Mouse (Mus musculus) testis, postnatal 10 days (tissue): Measurements from ENCODE around the gene Sgip1.
A peak's percentile ranks its signal among the peaks of the same experiment; 100 is the strongest.

Experiments used
- DNase-seq: peaks from one replicate; pipeline ENCODE4 v3.0.0; 2021; ENCODE audit warnings: low spot score

Gene Sgip1

DNA sequence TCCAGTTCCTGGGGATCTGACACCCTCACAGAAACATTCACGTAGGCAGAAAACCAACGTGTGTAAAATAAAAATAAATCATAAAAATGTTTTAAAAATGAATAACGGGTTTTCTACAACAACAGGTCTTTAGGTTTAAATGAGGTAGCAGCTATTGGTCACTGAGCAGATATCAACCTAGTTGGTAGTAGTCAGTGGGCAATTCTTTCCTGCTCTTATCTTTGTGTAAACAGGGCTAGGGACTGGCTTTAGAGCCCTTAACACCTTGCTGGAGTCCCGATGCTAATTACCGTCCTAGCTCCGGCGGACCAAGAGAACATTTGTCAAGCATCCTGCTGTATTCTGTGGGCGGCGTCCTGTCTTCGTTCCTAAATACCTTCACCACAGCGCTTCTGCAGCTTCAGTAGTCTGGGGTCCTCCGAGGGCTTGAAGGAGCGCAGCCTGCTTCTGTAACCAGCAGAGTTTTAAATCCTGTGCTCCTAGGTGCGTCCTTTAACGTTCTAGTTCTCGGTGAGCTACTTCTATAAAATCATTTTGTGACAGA, 236.8 kb downstream of the Sgip1 start:
- no peak for DNase-seq

DNA sequence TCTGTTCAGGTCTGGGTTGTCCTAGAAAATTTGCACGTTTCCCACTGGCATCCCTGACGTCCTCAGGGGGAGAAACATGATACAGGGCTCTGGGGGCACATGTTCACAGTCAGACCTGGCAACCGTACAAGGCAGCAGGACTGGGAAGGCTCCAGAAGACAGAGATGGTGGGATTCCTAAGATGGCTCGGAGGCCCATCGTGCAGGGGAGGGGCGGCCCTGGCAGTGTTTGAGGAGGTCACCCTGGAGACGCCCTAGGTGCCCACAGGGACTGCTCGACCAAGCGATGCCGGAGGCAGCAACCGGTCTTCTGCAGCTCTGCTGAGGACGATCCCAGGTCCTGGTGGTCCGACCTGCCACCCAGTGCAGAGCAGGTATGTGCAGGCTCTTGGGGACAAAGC, 237.3 kb downstream of the Sgip1 start, which contains the start of gene Tctex1d1:
Gene Tctex1d1 (plus strand): TSS at position 167 of the 400 bp plus-strand sequence.
- no peak for DNase-seq

DNA sequence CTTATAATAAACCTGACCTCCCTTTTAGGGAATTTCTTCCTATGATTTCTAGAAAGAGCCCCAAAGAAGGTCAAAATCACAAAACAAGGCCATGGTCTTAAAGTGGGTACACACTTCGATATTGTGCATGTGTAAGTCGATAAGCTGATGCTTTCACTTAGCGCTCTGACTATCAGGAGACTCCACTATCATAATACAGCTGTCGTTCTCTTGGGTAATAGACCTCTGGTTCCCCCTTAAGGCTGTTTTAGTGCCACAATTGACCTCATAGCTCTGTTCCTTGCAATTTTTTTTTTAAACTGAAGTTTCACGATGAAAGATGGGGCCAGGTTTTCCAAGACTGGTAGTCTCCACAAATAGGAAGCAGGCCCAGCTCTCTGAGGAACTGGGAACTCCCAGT, 238.3 kb downstream of the Sgip1 start:
- no peak for DNase-seq

DNA sequence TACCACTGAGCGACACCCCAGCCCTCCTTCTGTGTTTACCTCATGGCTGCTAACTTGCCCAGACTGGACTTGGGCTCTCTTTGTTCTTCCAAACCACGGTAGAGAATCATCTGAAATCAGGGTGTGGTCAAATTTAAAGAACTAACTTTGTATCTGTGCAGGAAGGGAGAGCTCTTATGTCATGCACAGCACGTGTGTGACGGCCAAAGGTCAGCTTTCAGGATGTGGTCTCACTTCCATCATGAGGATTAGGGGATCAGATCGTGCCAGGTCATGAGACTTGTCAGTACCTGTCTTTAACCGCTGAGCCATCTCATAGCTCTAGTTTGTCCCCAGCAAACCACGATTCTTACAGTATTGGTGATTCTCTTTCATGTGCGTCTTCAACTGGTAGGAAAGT, 240.6 kb downstream of the Sgip1 start:
- DNase-seq = no peak

DNA sequence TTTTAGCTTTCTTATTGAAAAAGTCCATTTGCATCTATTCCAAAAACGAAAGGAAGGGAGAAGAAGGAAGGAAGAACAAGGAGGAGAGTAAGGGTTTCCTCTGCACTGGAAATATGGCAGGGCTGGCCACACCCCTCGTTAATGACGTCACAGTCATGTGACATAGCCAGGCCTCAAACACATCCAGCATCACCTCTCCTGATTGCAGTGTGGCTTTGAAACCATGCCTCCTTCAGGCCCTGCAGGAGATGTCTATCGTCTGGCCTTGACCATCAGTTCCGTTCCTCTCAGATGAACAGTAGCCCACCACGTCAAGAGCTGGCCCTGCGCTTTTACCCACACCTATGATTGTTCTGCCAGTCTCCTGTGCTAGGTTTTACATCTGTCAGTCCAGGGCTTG, 245.1 kb downstream of the Sgip1 start:
- DNase-seq = no peak

DNA sequence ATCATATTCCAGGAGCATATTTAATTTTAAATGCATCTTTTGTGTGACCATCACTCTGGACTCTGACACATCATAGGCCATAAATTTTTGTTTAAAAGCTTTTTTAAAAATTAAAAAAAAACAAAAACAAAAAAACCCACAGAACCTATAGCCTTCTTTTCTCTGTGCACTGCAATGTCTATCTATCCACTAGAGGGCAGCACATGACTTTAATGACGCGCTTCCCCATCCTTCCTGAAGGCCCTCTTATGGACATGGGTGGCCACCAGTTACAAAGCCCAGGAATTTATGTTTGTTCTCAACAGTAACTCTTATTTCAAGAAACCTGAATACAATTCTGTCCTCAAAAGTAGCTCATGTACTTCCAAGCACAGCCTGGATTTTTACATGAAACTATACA, 245.8 kb downstream of the Sgip1 start:
- peak; percentile 57 for DNase-seq

DNA sequence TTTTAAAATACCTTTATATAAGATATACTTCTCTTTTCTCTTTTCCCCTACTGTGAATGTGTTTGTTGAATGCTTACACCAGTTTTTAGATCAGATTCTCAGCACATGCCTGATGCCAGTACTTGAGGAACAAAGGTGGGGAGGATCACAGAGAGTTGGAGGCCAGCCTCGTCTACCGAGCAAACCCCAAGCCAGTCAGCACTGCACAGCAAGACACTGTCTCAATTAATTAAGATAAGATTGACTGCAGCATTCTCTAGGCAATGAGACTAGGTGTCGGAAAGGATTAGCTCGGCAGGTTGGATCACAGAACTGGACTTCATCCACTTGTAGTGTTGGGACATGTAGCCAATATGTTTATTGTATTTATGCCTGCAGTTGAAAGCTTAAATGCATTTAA, 246.2 kb downstream of the Sgip1 start:
- no peak for DNase-seq

DNA sequence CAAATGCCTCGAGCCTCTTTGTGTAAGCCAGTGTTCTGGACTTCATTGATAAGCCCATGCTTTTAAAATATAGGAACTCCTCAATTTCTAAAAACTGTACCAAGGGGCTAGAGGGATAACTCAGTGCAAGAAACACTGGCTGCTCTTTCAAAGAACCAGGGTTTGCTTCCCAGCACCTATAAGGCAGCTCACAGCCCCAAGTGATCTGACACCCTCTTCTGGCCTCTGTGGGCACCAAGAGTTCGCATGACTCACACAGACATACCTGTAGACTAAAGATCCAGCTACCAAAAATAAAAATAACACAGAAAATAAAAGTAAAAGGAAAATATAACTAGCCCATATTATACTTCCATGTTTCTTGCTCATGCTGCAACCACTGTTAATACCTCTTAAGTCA, 246.7 kb downstream of the Sgip1 start:
- no peak for DNase-seq

DNA sequence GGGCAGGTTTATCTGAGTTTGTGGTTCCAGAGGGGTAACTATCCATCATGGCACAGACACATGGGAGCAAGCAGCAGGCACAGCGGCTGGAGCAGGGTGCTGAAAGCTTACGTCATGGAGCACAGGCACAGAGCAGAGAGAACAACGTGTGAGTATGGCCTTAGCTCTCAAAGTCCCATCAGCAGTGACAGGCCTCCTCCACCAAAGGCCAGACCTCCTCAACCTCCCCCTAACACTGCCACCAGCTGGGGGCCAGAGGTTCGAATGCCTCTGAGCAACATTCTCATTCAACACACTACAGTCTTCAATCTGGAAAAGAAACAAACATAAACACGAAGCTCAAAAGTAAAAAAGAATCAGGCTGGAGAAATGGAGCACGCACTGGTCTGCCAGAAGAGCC, 247.4 kb downstream of the Sgip1 start:
- no peak for DNase-seq

DNA sequence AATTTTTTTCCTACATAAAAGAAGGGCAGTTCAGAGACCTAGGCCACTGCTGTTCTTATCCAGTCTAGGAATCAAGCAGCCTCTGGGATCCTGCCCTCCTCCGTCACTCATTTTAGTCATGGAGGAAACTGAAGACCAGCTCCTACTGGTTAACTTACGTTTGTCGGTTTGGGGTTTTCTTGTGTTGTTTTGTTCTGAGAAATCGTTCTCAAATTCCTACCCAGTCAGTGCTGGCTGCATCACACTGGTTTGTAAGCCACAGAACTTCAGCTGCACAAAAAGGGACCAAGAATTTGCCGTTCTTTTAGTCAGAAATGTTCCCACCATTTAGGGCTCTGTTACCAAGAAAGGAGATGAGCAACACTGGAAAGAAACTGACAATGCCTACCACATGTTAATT, 248.3 kb downstream of the Sgip1 start:
- DNase-seq = no peak

DNA sequence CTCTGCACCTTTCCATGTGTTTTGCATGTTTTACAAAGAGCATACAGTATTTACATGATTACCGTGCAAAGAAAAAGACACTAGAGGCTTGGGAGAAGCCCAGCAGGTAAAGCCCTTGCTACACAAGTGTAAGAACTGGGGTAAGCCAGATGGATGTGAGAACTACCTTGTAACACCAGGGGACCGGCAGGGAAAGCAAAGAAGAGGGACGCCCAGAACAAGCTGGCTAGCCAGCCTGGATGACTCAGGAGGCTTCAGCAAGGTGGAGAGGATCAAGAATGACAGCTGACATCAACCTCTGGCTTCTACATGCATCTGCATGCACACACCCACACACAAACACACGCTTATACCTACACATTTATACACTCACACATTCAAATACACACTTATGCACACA, 248.9 kb downstream of the Sgip1 start:
- no peak for DNase-seq

DNA sequence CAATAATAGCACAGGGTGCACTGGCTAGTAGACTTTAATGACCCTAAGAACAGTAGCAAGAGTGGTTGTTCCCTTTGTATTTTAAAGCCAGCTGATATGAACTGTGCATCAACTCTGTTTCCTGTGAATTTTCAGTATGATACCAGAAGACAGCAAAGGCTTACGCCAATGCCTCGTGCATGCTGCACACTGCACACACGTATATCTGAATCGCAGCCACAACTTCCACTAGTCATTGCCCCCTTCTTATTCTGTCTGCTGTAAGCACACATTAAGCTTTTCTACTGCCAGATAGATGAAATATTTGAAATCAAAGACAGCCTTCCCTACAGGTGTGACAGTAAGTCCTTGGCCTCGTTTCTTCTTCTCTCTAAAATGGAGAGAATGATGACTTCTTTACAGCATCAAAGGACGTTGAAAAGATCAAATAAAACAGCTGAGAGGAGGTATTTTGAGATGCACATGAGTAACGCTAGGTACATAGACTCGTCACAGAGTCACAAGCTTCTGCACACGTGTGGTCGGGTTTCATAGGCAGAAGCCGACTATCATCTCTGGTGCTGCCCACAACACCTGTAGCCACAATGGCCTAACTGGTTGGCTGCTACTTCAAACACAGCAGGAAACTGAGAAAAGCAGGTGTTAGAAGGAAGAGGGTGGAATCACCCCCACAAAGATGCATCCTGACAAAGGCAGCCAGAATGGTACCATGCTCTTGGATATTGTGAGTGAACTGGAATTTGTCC, 249.7 kb downstream of the Sgip1 start:
- no peak for DNase-seq

DNA sequence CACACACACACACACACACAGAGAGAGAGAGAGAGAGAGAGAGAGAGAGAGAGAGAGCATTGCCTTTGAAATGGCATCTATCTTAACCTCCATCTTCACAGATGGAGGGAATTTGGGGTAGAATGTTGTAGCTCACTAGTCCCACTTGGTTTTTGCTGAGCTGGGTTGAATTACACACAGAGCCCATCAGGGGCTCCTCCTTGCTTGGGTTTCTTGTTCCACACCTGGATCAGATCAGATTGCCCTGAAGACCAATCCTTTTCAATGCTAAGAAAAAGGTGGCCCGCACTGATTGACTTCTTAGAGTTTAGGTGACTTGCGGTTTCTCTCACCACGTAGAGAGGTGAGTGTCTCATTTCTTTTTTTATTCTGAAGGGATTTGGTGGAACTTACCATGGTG, 250.6 kb downstream of the Sgip1 start:
- DNase-seq = no peak

DNA sequence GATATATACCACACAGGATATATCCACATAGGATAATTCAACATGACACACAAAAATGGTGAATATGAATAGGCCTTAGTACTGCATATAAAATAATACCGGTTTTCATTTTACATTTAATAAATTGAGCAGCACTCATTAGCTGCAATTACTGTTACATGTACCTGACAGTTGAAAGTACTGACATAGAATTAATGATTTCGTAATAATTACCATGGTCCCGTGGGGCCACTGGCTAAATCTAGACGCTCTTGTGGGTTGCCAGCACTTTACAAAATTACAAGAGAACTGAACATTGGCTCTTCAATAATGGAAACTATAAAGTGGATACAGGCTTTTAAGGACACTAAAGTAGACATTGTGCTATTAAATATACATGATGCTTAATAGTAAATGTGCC, 263.6 kb downstream of the Sgip1 start:
- no peak for DNase-seq

DNA sequence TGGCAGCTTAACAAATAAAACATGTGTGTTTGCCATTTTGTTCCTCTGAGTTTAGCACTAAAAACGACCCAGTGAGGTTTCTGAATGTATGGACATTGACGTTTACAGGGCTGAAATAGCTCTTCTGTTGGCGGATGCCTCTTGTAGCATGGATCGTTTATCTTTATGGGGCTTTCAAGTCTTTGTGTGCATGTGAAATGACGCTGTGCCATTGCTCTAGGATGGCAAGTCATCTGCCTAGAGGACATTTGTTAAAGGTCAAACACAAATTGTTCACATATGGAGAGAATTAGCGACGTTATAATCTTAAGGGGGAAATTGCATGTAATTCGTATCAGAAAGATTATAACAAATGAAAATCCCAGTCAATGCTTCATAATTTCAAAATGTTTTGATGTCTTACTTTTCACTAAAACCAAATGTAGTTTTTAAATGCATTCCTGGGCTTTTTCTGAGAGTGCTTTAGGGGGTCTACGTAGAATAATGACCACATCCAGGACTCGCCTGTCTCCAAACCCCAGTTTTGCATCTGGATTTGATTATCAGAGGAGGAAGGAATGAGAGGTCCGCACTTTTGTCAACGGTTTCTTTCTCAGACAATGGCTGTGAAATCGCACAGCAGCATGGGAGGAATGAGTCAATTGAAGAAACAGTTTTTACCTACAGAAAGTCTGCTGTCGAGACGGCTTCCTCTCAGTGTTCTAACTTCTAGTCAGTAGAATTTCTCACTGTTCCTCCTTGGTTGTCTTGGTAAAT, 264.3 kb downstream of the Sgip1 start:
- DNase-seq = no peak

DNA sequence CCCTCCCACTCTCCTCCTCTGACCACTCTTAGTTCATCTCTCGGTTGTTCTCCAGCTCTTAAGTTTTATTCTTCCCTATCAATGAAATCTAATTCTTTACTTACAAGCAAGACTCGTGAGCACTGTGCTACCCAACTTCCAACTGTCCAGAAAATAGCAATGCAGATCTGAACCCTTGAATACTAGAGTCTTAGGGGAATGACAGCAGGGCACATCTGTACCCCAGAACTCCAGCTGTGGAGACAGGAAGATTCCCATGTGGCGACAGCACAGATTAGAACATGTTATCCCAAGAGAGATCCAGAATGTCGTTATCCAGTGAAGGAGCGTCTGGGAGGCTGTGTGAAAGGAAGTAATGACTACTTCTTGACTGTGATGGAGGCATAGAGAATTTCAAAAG, 265.2 kb downstream of the Sgip1 start:
- no peak for DNase-seq

DNA sequence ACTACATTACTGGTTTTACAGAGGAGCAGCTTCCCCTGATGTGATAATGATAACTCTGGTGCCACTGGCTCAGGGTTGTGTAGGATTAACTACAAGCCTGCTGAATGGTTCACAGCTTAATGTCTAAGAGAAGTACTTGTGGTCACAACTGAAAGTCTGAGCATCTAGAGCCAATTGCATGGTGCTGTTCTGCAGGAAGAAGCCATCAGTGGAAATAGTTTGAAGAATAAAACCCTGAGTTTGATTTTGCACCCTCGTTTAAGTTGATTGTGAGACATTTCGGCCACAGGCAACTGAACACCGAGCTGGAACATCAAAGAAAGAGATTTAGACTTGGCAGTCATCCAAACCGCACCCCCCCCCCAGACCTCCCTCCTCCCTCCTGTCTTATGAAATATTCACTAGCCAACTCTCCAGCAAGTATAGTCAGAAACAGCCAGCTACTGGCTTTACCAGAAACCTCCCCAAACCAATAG, 265.9 kb downstream of the Sgip1 start:
- no peak for DNase-seq

DNA sequence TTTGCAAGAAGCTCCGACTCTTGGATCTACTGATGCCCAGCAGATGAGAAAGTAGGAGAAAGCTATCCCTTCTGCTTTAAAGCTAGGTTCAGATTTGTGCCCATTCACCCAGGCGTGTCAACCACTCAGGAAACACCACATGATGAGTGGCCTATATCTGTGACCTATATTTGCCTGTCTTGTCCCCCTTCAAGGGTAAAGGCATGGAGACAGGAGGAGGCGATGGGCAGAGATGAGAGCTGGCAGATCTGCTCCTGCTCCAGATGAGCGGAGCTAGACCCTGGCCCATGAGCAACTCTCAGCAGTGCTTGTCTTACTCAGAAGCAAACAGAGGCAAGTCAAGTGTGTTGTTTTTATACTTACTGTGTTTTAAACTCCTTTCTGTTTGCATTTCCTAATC, 269.6 kb downstream of the Sgip1 start:
- DNase-seq = no peak

DNA sequence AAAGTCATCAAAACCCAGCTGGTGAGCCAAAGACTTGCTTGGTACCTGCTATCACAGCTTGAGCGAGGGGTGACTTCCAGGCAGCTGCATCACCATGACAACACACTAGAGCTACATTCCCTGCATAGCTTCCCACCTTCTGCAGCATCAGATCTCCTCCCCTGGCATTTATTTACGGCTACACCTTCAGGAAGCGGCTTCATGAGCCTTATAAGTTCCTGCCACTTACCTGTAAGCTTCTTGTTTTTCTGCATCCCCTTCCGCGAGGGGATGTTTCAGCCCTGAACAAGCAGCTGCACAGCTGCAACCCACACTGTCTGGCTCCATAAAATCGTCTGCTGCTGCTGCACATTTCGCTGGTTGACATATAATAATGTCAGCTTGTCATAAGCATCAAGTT, 270.7 kb downstream of the Sgip1 start:
- no peak for DNase-seq

DNA sequence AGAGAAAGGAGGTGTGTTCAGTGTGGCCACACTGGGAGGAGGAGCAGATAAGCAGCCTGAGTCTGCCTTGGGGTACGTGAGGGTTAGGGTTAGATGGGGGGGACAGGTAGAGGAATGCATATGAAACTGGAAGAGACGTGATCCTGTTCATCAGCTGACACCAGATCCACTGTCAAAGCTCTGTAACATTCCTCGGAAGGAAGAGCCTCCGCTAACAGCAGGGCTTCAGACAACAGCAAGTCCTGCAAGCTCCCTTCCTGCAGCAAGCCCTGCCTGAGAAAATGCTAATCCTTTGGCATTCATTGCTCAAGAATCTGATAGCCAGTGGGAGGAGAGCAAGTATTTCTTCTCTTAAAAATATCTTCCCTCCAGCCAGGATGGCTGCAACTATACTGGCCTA, 272.4 kb downstream of the Sgip1 start:
- no peak for DNase-seq
